Mouse (Mus musculus): Measurements from ENCODE around the gene Eci1.

- TF ChIP-seq CTCF (IDR thresholded peaks at IDR 0.05; ENCODE audit: low read depth, low read length) = no peak
- TF ChIP-seq POLR2A (IDR thresholded peaks at IDR 0.05; ENCODE audit: insufficient read depth, low read length) = no peak
Measured at GRCm38 (mm10) chr17:24475586-24475985, 49.1 kb downstream of the Eci1 start.
